Mouse (Mus musculus) cerebellum, adult 2 months (tissue): ENCODE measurements around the gene Natd1. TPM values are rescaled to one million over a fixed set of nuclear protein-coding genes. Genes with fewer than 3 reads are reported as not detected.

ENCODE experiments used
- DNase-seq, 2 experiments: peaks; one replicate each; pipeline ENCODE4 v3.0.0; 2021
- H3K27ac ChIP-seq: fragments of 200-500 bp; 2 replicates; pipeline ENCODE4 v1.5.1; 2012; ENCODE audit warnings: low read length, control low read depth, inconsistent platforms; ENCODE audit not compliant: insufficient read depth
- H3K27me3 ChIP-seq: fragments of 200-500 bp; 2 replicates; pipeline ENCODE4 v1.6.1; 2012; ENCODE audit warnings: inconsistent platforms, mild to moderate bottlenecking, low read length, moderate library complexity; ENCODE audit not compliant: control insufficient read depth, insufficient read depth
- H3K4me1 ChIP-seq: fragments of 200-500 bp; 2 replicates; pipeline ENCODE4 v1.6.1; 2011; ENCODE audit warnings: low read length; ENCODE audit not compliant: control insufficient read depth, insufficient read depth
- H3K4me3 ChIP-seq: fragments of 200-500 bp; replicated peaks from 2 replicates; pipeline ENCODE3; 2011; ENCODE audit warnings: mild to moderate bottlenecking, low read depth, low read length, control low read depth; ENCODE audit not compliant: insufficient read depth
- CTCF ChIP-seq: fragments of 200-500 bp; IDR thresholded peaks from 2 replicates; pipeline ENCODE4 v1.5.1; 2011; ENCODE audit warnings: low read depth, mild to moderate bottlenecking, control low read depth, low read length, moderate library complexity, borderline replicate concordance; ENCODE audit not compliant: insufficient read depth
- POLR2A ChIP-seq: fragments of 200-500 bp; IDR thresholded peaks from 2 replicates; pipeline ENCODE4 v1.6.1; 2011; ENCODE audit warnings: low read length, control low read depth, borderline replicate concordance; ENCODE audit not compliant: insufficient read depth
- WGBS: fragments of 180-500 bp; shearing (Covaris S2); methylation state at CpG from one replicate; pipeline ENCODE4 v1.1.7; 2018; 5-methylcytosine and 5-hydroxymethylcytosine counted together
- polyA plus RNA-seq: library from polyadenylated mRNA; depleted of rRNA; stranded (reverse); fragments of >200 nt; gene quantifications from 2 replicates; pipeline ENCODE4 v1.2.3, GENCODE M21; 2012

The Natd1 gene
- polyA plus RNA-seq, 1 experiment: 16.6 TPM

DNA sequence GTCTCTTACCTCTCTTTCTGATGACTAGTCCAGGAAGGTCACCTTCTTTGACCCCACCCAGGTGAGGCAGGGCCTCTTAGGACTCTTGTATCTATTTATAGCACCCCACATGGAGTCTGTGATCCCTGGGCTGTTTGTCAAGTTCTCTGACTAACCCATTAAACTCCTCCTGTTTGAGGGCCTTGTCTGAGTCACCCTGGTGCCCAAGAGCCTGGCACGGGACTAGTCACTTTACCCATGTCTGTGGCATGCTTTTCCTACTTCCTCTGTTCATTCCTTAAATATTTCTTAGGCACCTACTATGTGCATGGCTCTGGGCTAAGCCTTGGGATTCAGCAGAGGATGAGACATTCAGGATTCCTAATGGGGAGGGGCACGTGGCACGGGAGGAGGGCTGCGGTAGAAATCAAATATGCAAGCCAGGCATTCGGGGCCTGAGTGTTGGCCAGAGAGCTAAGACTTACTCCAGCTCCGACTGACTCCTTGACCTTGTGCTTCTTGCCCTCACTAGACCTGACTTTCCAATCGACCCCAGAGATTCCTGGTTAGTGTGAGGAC lies 16.3 kb upstream of the Natd1 start:
- Histone ChIP-seq H3K4me3 (peak overlapping the region; percentile 70), H3K27me3 (no peaks in the 10 kb centered on the region), H3K27ac (no peak overlapping the region), H3K4me1 (peaks cover 20% of the 10 kb centered on the region)
- DNase-seq: no peak
- 8% methylated on average over 7 of the region's 7 CpGs for WGBS
- no peak for TF ChIP-seq CTCF
- no peak for TF ChIP-seq POLR2A

DNA sequence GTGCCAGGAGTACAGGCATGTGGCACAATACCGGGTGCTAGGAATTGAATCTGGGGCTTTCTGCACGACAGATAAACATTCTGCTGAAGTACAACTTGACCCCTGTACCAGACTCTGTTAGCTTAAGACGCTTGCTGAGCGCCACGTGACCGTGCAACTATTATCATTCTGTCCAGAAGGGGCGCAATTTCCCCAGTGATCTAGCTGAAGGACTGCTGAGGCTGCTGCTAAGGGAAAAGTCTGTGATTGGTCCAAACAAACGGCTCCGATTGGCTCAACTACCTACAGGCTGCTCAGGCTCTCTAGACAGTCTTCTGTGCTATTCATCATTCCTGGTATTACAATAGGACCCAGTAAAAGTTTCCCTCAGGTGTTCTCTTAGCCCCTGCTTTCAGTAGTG lies 12.7 kb upstream of the Natd1 start:
- peak; percentile 93 for TF ChIP-seq CTCF
- TF ChIP-seq POLR2A: no peak
- peak; percentile 90 to 91 for DNase-seq
- Histone ChIP-seq H3K27ac (no peak overlapping the region), H3K4me1 (no peaks in the 10 kb centered on the region), H3K4me3 (peak overlapping the region; percentile 45), H3K27me3 (no peaks in the 10 kb centered on the region)
- 1% methylated on average over 9 of the region's 9 CpGs for WGBS

DNA sequence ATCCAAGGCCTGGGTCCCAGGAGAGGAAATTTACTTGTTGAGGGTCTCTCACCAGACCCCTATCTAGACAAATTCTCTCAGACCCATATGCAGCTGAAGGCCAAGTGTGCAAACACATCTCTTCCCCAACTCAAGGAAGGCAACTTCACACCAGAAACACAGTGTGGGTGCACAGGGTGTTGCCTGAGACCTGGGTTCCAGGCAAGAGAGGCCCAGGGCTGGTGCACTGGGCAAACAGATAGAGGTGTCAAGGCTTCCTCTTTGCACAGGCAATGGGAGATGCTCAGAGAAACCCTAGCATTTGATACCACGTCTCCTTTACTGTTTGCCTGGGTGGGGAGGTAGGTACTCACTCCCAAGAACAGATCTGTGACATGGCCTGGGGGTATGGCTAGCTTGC lies 10.4 kb upstream of the Natd1 start:
- whole genome bisulfite sequencing: 97% methylated on average over 1 of the region's 1 CpGs
- DNase-seq: no peak
- Histone ChIP-seq H3K27me3 (no peaks in the 10 kb centered on the region), H3K27ac (no peak overlapping the region), H3K4me3 (no peak overlapping the region), H3K4me1 (no peaks in the 10 kb centered on the region)
- TF ChIP-seq CTCF (no peak), POLR2A (no peak)

DNA sequence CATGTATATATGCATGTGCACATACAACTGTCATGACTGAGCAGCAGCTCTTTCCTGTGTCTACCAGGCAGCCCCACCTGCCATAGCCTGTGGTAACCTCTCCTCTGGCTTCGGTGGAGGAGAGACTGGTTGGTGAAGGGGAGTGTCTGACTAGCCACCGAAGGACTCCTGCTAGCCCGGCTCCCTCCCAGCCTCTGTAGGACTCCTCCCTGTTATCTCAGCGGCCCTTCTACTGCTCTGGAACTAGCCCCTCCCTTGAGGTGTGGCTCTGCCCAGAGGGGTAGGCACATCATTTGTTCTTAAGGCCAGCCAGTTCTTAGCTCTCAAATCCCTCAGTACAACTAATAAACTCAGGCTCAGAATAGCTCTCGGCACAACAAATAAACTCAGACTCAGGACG lies 9.9 kb upstream of the Natd1 start:
- no peak for DNase-seq
- WGBS: 55% methylated on average over 6 of the region's 6 CpGs
- no peaks in the 10 kb centered on the region for H3K27me3 ChIP-seq
- H3K27ac ChIP-seq: no peak overlapping the region
- no peak overlapping the region for H3K4me3 ChIP-seq
- H3K4me1 ChIP-seq: no peaks in the 10 kb centered on the region
- TF ChIP-seq CTCF (no peak), POLR2A (no peak)

DNA sequence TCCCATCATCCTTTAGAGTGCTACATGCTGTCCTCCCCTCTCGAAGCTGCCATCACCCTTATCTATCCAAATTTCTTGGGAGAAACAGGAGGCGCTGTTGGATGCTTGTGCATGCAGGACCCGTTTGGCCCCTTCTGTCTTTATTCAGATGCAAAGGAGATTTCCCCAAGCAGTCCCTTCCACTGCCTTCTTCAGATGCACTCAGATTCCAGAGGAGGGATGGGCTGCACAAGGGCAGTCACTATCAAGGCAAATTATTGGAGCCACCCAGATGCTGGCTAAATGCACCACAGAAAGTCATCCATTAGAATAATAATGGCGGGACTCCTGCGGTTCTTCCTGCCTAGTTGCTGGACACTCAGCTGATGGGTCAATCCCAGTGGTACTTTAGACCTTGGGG lies 8.4 kb upstream of the Natd1 start:
- Histone ChIP-seq H3K4me3 (no peak overlapping the region), H3K4me1 (no peaks in the 10 kb centered on the region), H3K27ac (no peak overlapping the region), H3K27me3 (no peaks in the 10 kb centered on the region)
- no peak for DNase-seq
- TF ChIP-seq POLR2A: no peak
- TF ChIP-seq CTCF: no peak
- WGBS: 70% methylated on average over 5 of the region's 5 CpGs

DNA sequence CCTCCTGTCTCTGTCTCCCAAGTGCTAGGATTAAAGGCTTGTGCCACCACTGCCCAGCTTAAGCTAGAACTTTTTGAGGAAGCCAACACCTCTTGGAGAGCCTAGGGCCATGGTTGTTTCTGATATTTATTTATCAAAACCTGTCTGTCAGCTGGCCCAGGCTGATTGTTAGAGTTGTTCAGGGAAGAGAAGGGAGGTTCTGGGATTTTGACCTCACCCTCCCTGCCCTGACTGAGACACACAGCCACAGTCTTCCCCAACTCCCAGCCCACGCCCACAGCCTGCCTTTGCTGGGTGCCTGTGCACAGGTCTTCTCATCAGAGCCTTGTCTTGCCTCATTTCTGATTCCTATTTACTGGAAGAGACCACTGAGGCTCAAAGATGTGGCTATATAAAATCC lies 7.6 kb upstream of the Natd1 start:
- no peak overlapping the region for H3K27ac ChIP-seq
- no peak overlapping the region for H3K4me3 ChIP-seq
- TF ChIP-seq POLR2A (no peak), CTCF (no peak)

DNA sequence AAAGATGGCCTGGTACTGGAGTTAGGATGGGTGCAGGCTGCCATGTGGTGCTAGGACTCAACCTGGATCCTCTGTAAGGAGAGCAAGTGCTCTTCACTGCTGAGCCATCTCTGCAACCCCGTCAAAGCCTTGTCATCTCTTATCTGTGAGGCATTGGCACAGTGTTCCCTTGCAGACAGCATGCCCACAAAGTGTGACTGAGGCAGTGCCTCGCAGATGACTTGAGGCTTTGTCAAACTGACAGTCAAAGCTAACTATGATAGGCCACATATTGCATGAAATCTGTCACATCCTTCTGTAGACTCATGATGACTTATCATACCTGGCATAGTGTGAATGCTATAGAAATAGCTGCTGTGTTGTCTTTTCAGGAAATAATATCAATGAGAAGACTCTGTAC lies 5.5 kb upstream of the Natd1 start:
- no peak for DNase-seq
- Histone ChIP-seq H3K4me3 (no peak overlapping the region), H3K4me1 (no peaks in the 10 kb centered on the region), H3K27ac (no peak overlapping the region), H3K27me3 (no peaks in the 10 kb centered on the region)
- 66% methylated on average over 2 of the region's 2 CpGs for WGBS
- no peak for TF ChIP-seq CTCF
- no peak for TF ChIP-seq POLR2A

More for the DNA sequence above, 7.6 kb upstream of the Natd1 start:
- DNase-seq: no peak
- 84% methylated on average over 1 of the region's 1 CpGs for WGBS
- Histone ChIP-seq H3K27me3 (no peaks in the 10 kb centered on the region), H3K4me1 (no peaks in the 10 kb centered on the region)

DNA sequence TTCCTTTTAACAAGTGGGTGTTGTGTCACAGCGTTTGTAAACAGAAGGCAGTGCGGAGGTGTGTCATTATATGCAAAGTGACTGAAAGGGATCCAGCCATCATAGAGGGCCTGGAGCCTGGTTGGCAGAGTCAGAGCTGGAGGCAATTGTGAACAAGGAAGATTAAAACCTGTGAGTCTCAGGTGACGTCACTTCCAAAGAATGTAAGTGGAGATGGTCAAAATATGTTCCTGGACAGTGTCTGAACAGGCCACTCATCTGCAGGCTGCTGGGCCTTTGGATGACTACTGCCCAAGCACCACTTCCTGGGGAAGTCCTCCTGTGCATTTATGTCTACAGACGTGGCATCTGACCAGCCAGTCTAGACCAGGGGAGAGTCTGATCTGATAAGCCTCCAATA lies 651 bp upstream of the Natd1 start:
- TF ChIP-seq POLR2A: no peak
- no peak for DNase-seq
- peaks cover 13% of the 10 kb centered on the region for H3K4me1 ChIP-seq
- H3K27ac ChIP-seq: no peak overlapping the region
- no peaks in the 10 kb centered on the region for H3K27me3 ChIP-seq
- WGBS: 85% methylated on average over 4 of the region's 4 CpGs
- no peak overlapping the region for H3K4me3 ChIP-seq
